Mouse (Mus musculus): ENCODE data around the gene Olfr609.

DNA sequence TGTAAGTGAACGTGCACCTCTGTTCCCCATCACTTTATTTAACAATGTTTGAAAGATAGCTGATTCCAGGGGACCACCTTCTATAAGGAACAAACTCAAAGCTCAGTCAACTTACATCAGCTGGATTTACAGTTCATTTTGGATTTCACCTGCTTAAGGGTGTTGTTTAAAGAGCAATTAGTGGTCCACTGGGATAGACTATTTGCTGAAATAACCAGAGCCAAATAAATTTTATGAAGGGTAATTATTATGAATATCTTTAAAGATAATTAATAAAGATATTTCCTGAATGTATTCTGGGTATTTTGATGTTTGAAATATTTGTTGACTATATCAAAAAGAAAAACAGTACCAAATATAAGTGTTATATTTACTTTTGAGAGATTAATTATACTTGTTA is 52.5 kb downstream of the Olfr609 start, which contains the start of gene Olfr605:
- TF ChIP-seq POLR2A (IDR thresholded peaks at IDR 0.05; ENCODE audit: low read depth, low read length) = no peak
- TF ChIP-seq CTCF (IDR thresholded peaks at IDR 0.05; ENCODE audit: extremely low read depth, insufficient read depth, insufficient read length, insufficient replicate concordance) = no peak
